Comparison of ENCODE assay signal across 9 mouse cellular contexts in genomic region chr14:55747051-55747847, GRCm38 (mm10). TPM values are rescaled to one million over a fixed set of nuclear protein-coding genes. Genes with fewer than 3 reads are reported as not detected.
DNase-seq lines count a peak whose midpoint lies in the region; ATAC-seq lines count a peak whose summit lies in the region.
"Had no signal": no experiment of that assay in that cellular context is flagged by ENCODE, and none has a peak within 500 bp of the region (broad histone marks: within the 10 kb centered on the region; RNA-seq: fewer than 3 reads in every experiment).

No protein-coding gene starts in this region.

- H3K27me3 ChIP-seq in kidney, embryonic 16.5 days (ENCODE audit: insufficient read depth, low read length) = no peaks in the 10 kb centered on the region
- no peaks in the 10 kb centered on the region for H3K27me3 ChIP-seq in hindbrain, embryonic 16.5 days (replicated peaks; ENCODE audit: control insufficient read depth, insufficient read depth, low read length)
- no peaks in the 10 kb centered on the region for H3K27me3 ChIP-seq in midbrain, embryonic 14.5 days (ENCODE audit: control insufficient read depth, insufficient read depth, low read length)

- H3K4me2 ChIP-seq in kidney, embryonic 16.5 days (replicated peaks; ENCODE audit: low read depth, low read length) = peak overlapping the region; percentile 98
- peak overlapping the region; percentile 76 for H3K4me2 ChIP-seq in hindbrain, embryonic 16.5 days (ENCODE audit: low read length)
- peak overlapping the region; percentile 90 for H3K4me2 ChIP-seq in midbrain, embryonic 14.5 days (ENCODE audit: low read length)

- WGBS in kidney, embryonic 16.5 days = 93% methylated on average over 10 of the region's 10 CpGs
- 93% methylated on average over 10 of the region's 10 CpGs for WGBS in hindbrain, embryonic 16.5 days
- 91% methylated on average over 10 of the region's 10 CpGs for WGBS in midbrain, embryonic 14.5 days

- no peak overlapping the region for H3K27ac ChIP-seq in kidney, embryonic 16.5 days (ENCODE audit: low read length)
- no peak overlapping the region for H3K27ac ChIP-seq in hindbrain, embryonic 16.5 days (ENCODE audit: low read depth, low read length)
- no peak overlapping the region for H3K27ac ChIP-seq in midbrain, embryonic 14.5 days (replicated peaks; ENCODE audit: low read depth, low read length)

- peaks cover 29% of the 10 kb centered on the region for H3K4me1 ChIP-seq in kidney, embryonic 16.5 days (ENCODE audit: insufficient read depth, low read length)
- peaks cover 26% of the 10 kb centered on the region for H3K4me1 ChIP-seq in hindbrain, embryonic 16.5 days (ENCODE audit: control insufficient read depth, insufficient read depth, low read depth, low read length)
- H3K4me1 ChIP-seq in midbrain, embryonic 14.5 days (ENCODE audit: control insufficient read depth, insufficient read depth, low read length) = peaks cover 18% of the 10 kb centered on the region

- H3K9me3 ChIP-seq in kidney, embryonic 16.5 days (ENCODE audit: low read length) = no peaks in the 10 kb centered on the region
- H3K9me3 ChIP-seq in hindbrain, embryonic 16.5 days (ENCODE audit: control insufficient read depth, low read length) = no peaks in the 10 kb centered on the region
- no peaks in the 10 kb centered on the region for H3K9me3 ChIP-seq in midbrain, embryonic 14.5 days (ENCODE audit: control insufficient read depth, low read length)

- H3K9ac ChIP-seq in kidney, embryonic 16.5 days (replicated peaks; ENCODE audit: low read length) = no peak overlapping the region
- no peak overlapping the region for H3K9ac ChIP-seq in hindbrain, embryonic 16.5 days (ENCODE audit: low read depth, low read length)
- H3K9ac ChIP-seq in midbrain, embryonic 14.5 days (replicated peaks; ENCODE audit: low read length) = no peak overlapping the region

- no peak overlapping the region for H3K4me3 ChIP-seq in kidney, embryonic 16.5 days (ENCODE audit: low read length)
- H3K4me3 ChIP-seq in hindbrain, embryonic 16.5 days (ENCODE audit: low read length) = no peak overlapping the region
- H3K4me3 ChIP-seq in midbrain, embryonic 14.5 days (replicated peaks; ENCODE audit: low read depth, low read length) = no peak overlapping the region

- ATAC-seq in kidney, embryonic 16.5 days (ENCODE audit: low FRiP score, low TSS enrichment) = no peak
- ATAC-seq in hindbrain, embryonic 16.5 days = no peak
- ATAC-seq in midbrain, embryonic 14.5 days (ENCODE audit: low FRiP score, low TSS enrichment) = no peak

- DNase-seq in kidney, postnatal 4 days = no peak
- DNase-seq in NIH3T3 (ENCODE audit: low read depth) = peak; percentile 40
- no peak for DNase-seq in midbrain, embryonic 14.5 days
- no peak for DNase-seq in frontal cortex, adult 2 months (ENCODE audit: extremely low spot score in 1 of 2, low spot score in 1 of 2)
- no peak for DNase-seq in left cerebral cortex, adult 18-20 months (ENCODE audit: low spot score in 2 of 2)
- DNase-seq in spleen, adult 18-20 months = no peak
- DNase-seq: cerebellum, adult 2 months had no signal

- H3K36me3 ChIP-seq in kidney, embryonic 16.5 days (ENCODE audit: insufficient read depth, low read length) = peaks cover 31% of the 10 kb centered on the region
- H3K36me3 ChIP-seq in hindbrain, embryonic 16.5 days (ENCODE audit: control insufficient read depth, insufficient read depth, low read length) = peaks cover 11% of the 10 kb centered on the region
- H3K36me3 ChIP-seq in midbrain, embryonic 14.5 days (ENCODE audit: control insufficient read depth, insufficient read depth, low read length) = peaks cover 39% of the 10 kb centered on the region

RNA-seq across cellular contexts. Expression of gene Nop9, which starts 1.8 kb away (rescaled TPM):
- polyA plus RNA-seq in kidney, embryonic 16.5 days (2015; fragmentation: Nextera tagmentation; extraction: Ambion mirVana) = 40.6 and 41.9 TPM in 2 replicates
- polyA plus RNA-seq in hindbrain, embryonic 16.5 days (2015; fragmentation: Nextera tagmentation; extraction: Ambion mirVana) = 27.1 and 27.9 TPM in 2 replicates
- 25.0 and 31.2 TPM in 2 replicates for polyA plus RNA-seq in midbrain, embryonic 14.5 days (2014; fragmentation: Nextera tagmentation; extraction: Ambion mirVana)
- polyA plus RNA-seq in frontal cortex, adult 2 months (2012; rRNA removed) = 8.9 and 9.0 TPM in 2 replicates
- 10 to 100 TPM; 10.7 to 11.6 TPM for total RNA-seq in left cerebral cortex, adult 18-20 months (2021)

RNA-seq across cellular contexts. Expression of gene Dhrs1, which starts 1.8 kb away (rescaled TPM):
- 112 and 119 TPM in 2 replicates for polyA plus RNA-seq in kidney, embryonic 16.5 days (2015; fragmentation: Nextera tagmentation; extraction: Ambion mirVana)
- polyA plus RNA-seq in hindbrain, embryonic 16.5 days (2015; fragmentation: Nextera tagmentation; extraction: Ambion mirVana) = 85.9 and 90.3 TPM in 2 replicates
- polyA plus RNA-seq in midbrain, embryonic 14.5 days (2014; fragmentation: Nextera tagmentation; extraction: Ambion mirVana) = 60.1 and 65.1 TPM in 2 replicates
- 111 and 119 TPM in 2 replicates for polyA plus RNA-seq in frontal cortex, adult 2 months (2012; rRNA removed)
- 10 to 100 TPM; 86.9 to 88.7 TPM for total RNA-seq in left cerebral cortex, adult 18-20 months (2021)

RNA-seq across cellular contexts. Expression of gene Cideb, which starts 11.0 kb away (rescaled TPM):
- 21.1 and 21.3 TPM in 2 replicates for polyA plus RNA-seq in kidney, embryonic 16.5 days (2015; fragmentation: Nextera tagmentation; extraction: Ambion mirVana)
- polyA plus RNA-seq in hindbrain, embryonic 16.5 days (2015; fragmentation: Nextera tagmentation; extraction: Ambion mirVana) = 0.17 and 0.63 TPM in 2 replicates
- 0.18 and 0.19 TPM in 2 replicates for polyA plus RNA-seq in midbrain, embryonic 14.5 days (2014; fragmentation: Nextera tagmentation; extraction: Ambion mirVana)
- 15.6 and 18.7 TPM in 2 replicates for polyA plus RNA-seq in frontal cortex, adult 2 months (2012; rRNA removed)
- 1 to 10 TPM; 2.3 to 2.4 TPM for total RNA-seq in left cerebral cortex, adult 18-20 months (2021)

RNA-seq across cellular contexts. Expression of gene Ltb4r2, which starts 14.0 kb away (rescaled TPM):
- polyA plus RNA-seq in kidney, embryonic 16.5 days (2015; fragmentation: Nextera tagmentation; extraction: Ambion mirVana) = 0.41 and 0.45 TPM in 2 replicates
- 0.47 and 0.66 TPM in 2 replicates for polyA plus RNA-seq in hindbrain, embryonic 16.5 days (2015; fragmentation: Nextera tagmentation; extraction: Ambion mirVana)
- polyA plus RNA-seq in midbrain, embryonic 14.5 days (2014; fragmentation: Nextera tagmentation; extraction: Ambion mirVana) = 0.32 and 0.69 TPM in 2 replicates
- polyA plus RNA-seq in frontal cortex, adult 2 months (2012; rRNA removed) = 0.18 and 0.19 TPM in 2 replicates
- under 1 TPM; 0.26 to 0.52 TPM for total RNA-seq in left cerebral cortex, adult 18-20 months (2021)

RNA-seq across cellular contexts. Expression of gene Ltb4r1, which starts 18.5 kb away (rescaled TPM):
- 0.54 and 0.92 TPM in 2 replicates for polyA plus RNA-seq in kidney, embryonic 16.5 days (2015; fragmentation: Nextera tagmentation; extraction: Ambion mirVana)
- 0.22 and 0.79 TPM in 2 replicates for polyA plus RNA-seq in hindbrain, embryonic 16.5 days (2015; fragmentation: Nextera tagmentation; extraction: Ambion mirVana)
- 0.77 TPM in 1 of 2 replicates, not detected in the other for polyA plus RNA-seq in midbrain, embryonic 14.5 days (2014; fragmentation: Nextera tagmentation; extraction: Ambion mirVana)
- polyA plus RNA-seq in frontal cortex, adult 2 months (2012; rRNA removed) = 0.11 and 0.14 TPM in 2 replicates
- under 1 TPM in 1 of 2 experiments, not detected in 1; 0.33 TPM for total RNA-seq in left cerebral cortex, adult 18-20 months (2021)

Comparison
In these comparisons a context has a peak if more than half of its experiments do, and no peak if none do; other contexts are left out.
1. RNA of gene Cideb, which starts 11.0 kb away (polyA plus RNA-seq): 21.1 to 21.3 TPM in kidney, embryonic 16.5 days and 15.6 to 18.7 TPM in frontal cortex, adult 2 months; 0.17 to 0.63 TPM in hindbrain, embryonic 16.5 days and 0.18 to 0.19 TPM in midbrain, embryonic 14.5 days; every median in the first group is over 10 times any median in the second.
2. Peak in every context shown above with its lines, with median percentiles within 50 percentile points of each other: H3K4me2 ChIP-seq.